Mouse (Mus musculus) embryonic fibroblast, embryonic 13.5 days (primary cell): ENCODE results near the gene 2610301B20Rik.

ENCODE experiments used
- CTCF ChIP-seq: IDR thresholded peaks from 2 replicates; pipeline ENCODE4 v1.5.1; 2011; ENCODE audit warnings: mild to moderate bottlenecking, control low read depth, low read length, moderate library complexity, borderline replicate concordance; ENCODE audit not compliant: insufficient read depth
- POLR2A ChIP-seq: IDR thresholded peaks from 2 replicates; pipeline ENCODE4 v1.6.1; 2011; ENCODE audit warnings: low read depth, mild to moderate bottlenecking, control low read depth, low read length, moderate library complexity

- TF ChIP-seq CTCF, result no peak
- no peak for TF ChIP-seq POLR2A
Measured at GRCm38 (mm10) chr4:10931040-10931439, 56.7 kb downstream of the 2610301B20Rik start.
